Mouse (Mus musculus) layer of hippocampus, adult 8-10 months (tissue): ENCODE data around the gene Rhoj. TPM values are rescaled to one million over a fixed set of nuclear protein-coding genes. Genes with fewer than 3 reads are reported as not detected.

Experiments used
- total RNA-seq, 4 experiments: library from RNA; stranded (reverse); gene quantifications; 2 replicates each; pipeline ENCODE4 v1.2.4; 2022

Rhoj gene
- total RNA-seq, 4 experiments from 2014 or later = 3.3 to 7.8 (median 5.4) TPM

Other genes with a start within 250 kb of the Rhoj start
- gene Kcnh5, start 131.0 kb upstream of the Rhoj start, total RNA-seq = 10 to 100 TPM; 11.0 to 12.2 (median 11.4) TPM
- gene Gphb5, start 108.5 kb downstream of the Rhoj start, total RNA-seq = not detected